Mouse (Mus musculus) T-cell, adult 66 days (primary cell): ENCODE data around the gene Cmtr2. TPM values are rescaled to one million over a fixed set of nuclear protein-coding genes. Genes with fewer than 3 reads are reported as not detected.

ENCODE experiments used
- total RNA-seq, 2 experiments: library from RNA; stranded (reverse); gene quantifications; 3 replicates in 1 of 2; 4 replicates in 1 of 2; pipeline ENCODE4 v1.2.4; 2023

Gene Cmtr2
- 1 to 10 TPM; 6.3 to 8.2 TPM for total RNA-seq

DNA sequence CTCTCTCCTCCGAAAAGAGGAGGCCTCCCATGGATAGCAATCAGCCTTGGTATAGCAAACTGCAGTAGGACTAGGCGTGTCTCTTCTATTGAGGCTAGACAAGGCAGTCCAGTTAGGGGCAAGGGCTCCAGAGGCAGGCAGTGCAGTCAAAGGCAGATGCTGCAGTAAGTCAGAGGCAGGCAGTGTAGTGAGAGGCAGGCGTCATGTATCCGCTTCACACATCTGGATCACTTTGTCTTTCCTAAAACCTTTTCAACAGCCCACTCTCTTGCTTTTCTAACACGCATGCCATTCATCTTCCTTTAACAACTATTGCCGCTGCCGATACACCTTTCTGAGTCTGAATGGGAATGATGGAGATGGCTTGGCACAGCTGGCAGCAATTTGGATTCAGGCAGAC lies at the start of gene Cmtr2:
TSS of gene Cmtr2 (plus strand) at position 301 of the 400 bp plus-strand sequence.

DNA sequence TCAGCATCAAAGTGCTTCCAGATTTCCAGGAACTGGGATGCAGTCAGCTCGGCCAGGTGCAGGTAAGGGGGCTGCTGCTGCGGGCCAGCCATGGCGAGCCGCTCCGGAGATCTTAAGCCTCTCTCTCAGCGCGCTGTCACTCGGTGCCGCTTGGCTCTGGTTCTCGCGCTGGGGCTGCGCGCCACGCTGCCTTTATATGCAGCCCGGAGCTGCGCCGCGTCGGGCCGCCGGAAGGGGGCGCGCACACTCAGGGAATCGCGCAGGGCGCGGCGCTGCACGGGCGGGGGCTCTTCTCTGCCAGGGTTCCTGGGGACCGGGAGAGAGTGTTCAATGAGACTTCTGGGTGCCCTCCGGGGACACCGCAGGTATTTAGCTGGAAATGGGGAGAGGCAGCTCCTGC lies 47.4 kb upstream of the Cmtr2 start, which contains the start of gene Calb2:
TSS of gene Calb2 (minus strand) at position 165 of the 400 bp plus-strand sequence.

DNA sequence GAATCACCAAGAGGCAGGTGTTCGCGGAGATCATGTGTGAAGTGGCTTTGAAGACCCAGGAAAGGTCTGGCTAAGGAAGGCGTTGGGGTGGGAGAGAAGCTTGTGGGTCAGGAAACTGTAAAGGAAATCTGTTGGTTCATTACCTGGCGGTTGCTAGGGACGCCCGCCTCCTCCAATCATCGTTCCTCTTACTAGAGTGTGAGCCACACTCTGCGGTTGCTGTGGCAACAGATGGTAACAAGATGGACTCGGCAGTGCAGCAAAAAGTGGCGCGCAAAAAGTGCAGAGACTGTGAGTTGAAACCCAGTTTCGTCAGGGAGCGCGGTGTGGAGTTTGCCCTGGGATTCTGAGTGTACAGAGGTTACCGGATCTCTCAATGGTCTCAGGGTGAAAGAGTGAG lies 51.3 kb downstream of the Cmtr2 start, which contains the start of gene Hydin:
TSS of gene Hydin (plus strand) at position 237 of the 400 bp plus-strand sequence.

Other genes with a start within 250 kb of the Cmtr2 start
- gene Tat, start 225.2 kb upstream of the Cmtr2 start, total RNA-seq, result not detected
- gene Chst4, start 175.9 kb upstream of the Cmtr2 start, total RNA-seq, result not detected
- gene Zfp612, start 135.9 kb upstream of the Cmtr2 start, total RNA-seq, result 1 to 10 TPM; 2.8 to 4.6 TPM
- not detected for gene Gm21964, start 114.5 kb upstream of the Cmtr2 start, total RNA-seq
- gene Gm17720, start 112.9 kb upstream of the Cmtr2 start, total RNA-seq, result not detected
- not detected for gene Calb2, start 47.5 kb upstream of the Cmtr2 start, total RNA-seq
- not detected for gene Hydin, start 51.3 kb downstream of the Cmtr2 start, total RNA-seq